Mouse (Mus musculus) v-Abl transformed pro-B cells (cell line): ENCODE results near the gene Amhr2.

Experiments
- in situ Hi-C, 2 experiments: fragments of 400-800 bp; cut with MboI; formaldehyde crosslinking; loops; one replicate each; pipeline ENCODE4 v1.15.1; 2025; ENCODE audit not compliant: unreplicated experiment in 2 of 2

Amhr2 gene

GRCm38 (mm10) chr15:102468675-102469370, 23.7 kb downstream of the Amhr2 start:
- in situ Hi-C loops: loop anchor here in 1 of 2 experiments (5.0 to 10.0 kb wide), 3 partner anchors 46 to 203 kb away; partner anchors contain the start of genes Atp5g2, Map3k12 and Tarbp2

- in situ Hi-C loops: no loop called here
Measured at GRCm38 (mm10) chr15:102470183-102470604, 25.0 kb downstream of the Amhr2 start, which contains the start of gene Pcbp2. Pcbp2 (plus strand) TSS chr15:102470539.

GRCm38 (mm10) chr15:102470605-102471294, 25.6 kb downstream of the Amhr2 start:
- in situ Hi-C loops: no loop called here

- in situ Hi-C loops: no loop called here
Measured at GRCm38 (mm10) chr15:102471295-102471645, 26.1 kb downstream of the Amhr2 start.

- in situ Hi-C loops: no loop called here
Measured at GRCm38 (mm10) chr15:102471727-102472126, 26.6 kb downstream of the Amhr2 start.

- in situ Hi-C loops: no loop called here
Measured at GRCm38 (mm10) chr15:102473246-102473645, 28.1 kb downstream of the Amhr2 start.

GRCm38 (mm10) chr15:102474520-102474919, 29.4 kb downstream of the Amhr2 start:
- in situ Hi-C loops: no loop called here

GRCm38 (mm10) chr15:102483136-102483535, 38.0 kb downstream of the Amhr2 start:
- in situ Hi-C loops: loop anchor here in 1 of 2 experiments (5.0 kb wide), 1 partner anchor 984 kb away; no protein-coding TSS in a partner anchor

GRCm38 (mm10) chr15:102485853-102486252, 40.7 kb downstream of the Amhr2 start:
- in situ Hi-C loops: no loop called here

GRCm38 (mm10) chr15:102487664-102488063, 42.5 kb downstream of the Amhr2 start:
- in situ Hi-C loops: no loop called here

- in situ Hi-C loops: no loop called here
Measured at GRCm38 (mm10) chr15:102498322-102498721, 53.2 kb downstream of the Amhr2 start.

GRCm38 (mm10) chr15:102499370-102499769, 54.2 kb downstream of the Amhr2 start:
- in situ Hi-C loops: no loop called here

- in situ Hi-C loops: no loop called here
Measured at GRCm38 (mm10) chr15:102499851-102500250, 54.7 kb downstream of the Amhr2 start.

GRCm38 (mm10) chr15:102500479-102500878, 55.3 kb downstream of the Amhr2 start:
- in situ Hi-C loops: no loop called here

- in situ Hi-C loops: no loop called here
Measured at GRCm38 (mm10) chr15:102501084-102501814, 56.1 kb downstream of the Amhr2 start.

GRCm38 (mm10) chr15:102502254-102502840, 57.2 kb downstream of the Amhr2 start:
- in situ Hi-C loops: no loop called here

GRCm38 (mm10) chr15:102503447-102503846, 58.3 kb downstream of the Amhr2 start, which contains the start of gene Gm10337:
Gm10337 (plus strand) TSS chr15:102503722.
- in situ Hi-C loops: no loop called here
